17 mouse cellular contexts compared by ENCODE assay signal in the genomic region with DNA sequence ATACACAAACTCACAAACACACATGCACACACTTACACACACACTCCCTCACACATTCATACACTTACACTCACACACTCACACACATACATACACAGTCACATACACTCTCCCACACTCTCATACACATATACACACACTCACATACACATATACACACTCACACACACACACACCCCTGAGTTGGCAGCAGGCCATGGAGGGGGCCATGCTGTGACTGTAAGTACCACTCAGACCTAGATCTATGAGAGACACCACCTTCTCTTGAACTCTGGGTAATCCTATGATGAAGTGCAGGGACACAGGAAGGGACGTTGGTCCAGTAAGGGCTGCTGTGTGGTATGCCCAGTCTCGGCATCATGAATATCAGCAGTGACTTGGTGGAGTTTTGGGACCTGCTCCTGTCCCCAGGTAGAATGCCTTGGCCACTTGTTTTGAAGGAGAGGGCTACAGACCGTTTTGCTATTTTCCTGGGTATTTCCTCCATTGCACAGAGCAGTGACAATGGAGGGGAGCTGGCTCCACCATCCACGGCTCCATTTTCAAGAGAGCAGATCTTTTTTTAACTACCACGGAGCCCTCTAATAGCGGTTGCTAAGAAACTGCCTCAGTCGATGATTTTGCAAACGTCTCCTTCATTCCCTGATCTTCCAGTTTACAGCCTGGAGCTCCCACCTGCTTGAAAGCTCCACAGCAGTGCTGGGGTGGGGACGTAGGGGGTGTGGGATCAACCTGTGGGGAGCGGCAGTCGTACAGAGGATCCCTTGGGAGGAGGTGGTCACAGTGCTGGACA.
DNase-seq lines count a peak whose midpoint lies in the region; ATAC-seq and TF ChIP-seq lines count a peak whose summit lies in the region.
"Had no signal": no experiment of that assay in that cellular context is flagged by ENCODE, and none has a peak within 500 bp of the region (broad histone marks: within the 10 kb centered on the region; RNA-seq: fewer than 3 reads in every experiment).

No protein-coding gene starts in this region.

- no peak for DNase-seq in forebrain, embryonic 10.5 days (ENCODE audit: extremely low spot score, low spot score)
- no peak for DNase-seq in forebrain, embryonic 14.5 days (ENCODE audit: low spot score)
- DNase-seq in layer of hippocampus, adult 2 months (ENCODE audit: low spot score in 2 of 2): peak in 1 of 2 experiments; percentile 53
- no peak for DNase-seq in layer of hippocampus, adult 9-10 months (ENCODE audit: low spot score)
- DNase-seq in right cerebral cortex, postnatal 10 days (ENCODE audit: low spot score in 2 of 2): peak; percentile 56 to 73
- DNase-seq in right cerebral cortex, adult 18-20 months: no peak
- DNase-seq in lung, postnatal 36 days: no peak
- DNase-seq: adrenal gland, postnatal 14 days; cerebellum, postnatal 10 days; gastrocnemius, adult 2 months; heart, adult 11 months; kidney, adult 8-10 months had no signal

- H3K27me3 ChIP-seq in forebrain, embryonic 10.5 days (ENCODE audit: poor library complexity, severe bottlenecking): no peaks in the 10 kb centered on the region
- no peaks in the 10 kb centered on the region for H3K27me3 ChIP-seq in forebrain, embryonic 14.5 days (replicated peaks; ENCODE audit: control insufficient read depth, insufficient read depth, low read length)
- H3K27me3 ChIP-seq: heart, embryonic 15.5 days; liver, embryonic 12.5 days had no signal

- 0 out of 2 replicates have a peak, but pooled peaks cover 2% of the 10 kb centered on the region for H3K36me3 ChIP-seq in forebrain, embryonic 10.5 days (replicated peaks)
- H3K36me3 ChIP-seq in forebrain, embryonic 14.5 days (ENCODE audit: control insufficient read depth, insufficient read depth, low read length): no peaks in the 10 kb centered on the region
- H3K36me3 ChIP-seq: heart, embryonic 15.5 days; liver, embryonic 12.5 days; neural tube, embryonic 12.5 days had no signal

- peaks cover 9% of the 10 kb centered on the region; the same call in 1 of the 2 replicates for H3K4me1 ChIP-seq in forebrain, embryonic 10.5 days
- no peaks in the 10 kb centered on the region for H3K4me1 ChIP-seq in forebrain, embryonic 14.5 days (ENCODE audit: control insufficient read depth, insufficient read depth, low read length)
- H3K4me1 ChIP-seq in olfactory bulb, adult 2 months (ENCODE audit: control insufficient read depth, insufficient read depth, low read length): peaks cover 37% of the 10 kb centered on the region
- H3K4me1 ChIP-seq: liver, embryonic 12.5 days had no signal

- WGBS in forebrain, embryonic 10.5 days: 82% methylated on average over 11 of the region's 11 CpGs
- 70% methylated on average over 11 of the region's 11 CpGs for WGBS in forebrain, embryonic 14.5 days
- 37% methylated on average over 11 of the region's 11 CpGs for WGBS in olfactory bulb, adult 2 months

- H3K9me3 ChIP-seq in forebrain, embryonic 10.5 days: no peaks in the 10 kb centered on the region
- no peaks in the 10 kb centered on the region for H3K9me3 ChIP-seq in forebrain, embryonic 14.5 days (replicated peaks; ENCODE audit: control insufficient read depth, low read length)
- H3K9me3 ChIP-seq: heart, embryonic 15.5 days; liver, embryonic 12.5 days; neural tube, embryonic 12.5 days had no signal

- TF ChIP-seq POLR2A in olfactory bulb, adult 2 months (IDR thresholded peaks at IDR 0.05; ENCODE audit: insufficient read depth, low read depth, low read length): no peak

- no peak overlapping the region for H3K9ac ChIP-seq in forebrain, embryonic 14.5 days (ENCODE audit: low read length)
- H3K9ac ChIP-seq: heart, embryonic 15.5 days; liver, embryonic 12.5 days; neural tube, embryonic 12.5 days had no signal

- no peak overlapping the region for H3K4me2 ChIP-seq in forebrain, embryonic 14.5 days (ENCODE audit: low read length)
- H3K4me2 ChIP-seq: heart, embryonic 15.5 days; liver, embryonic 12.5 days; neural tube, embryonic 12.5 days had no signal

- TF ChIP-seq CTCF in layer of hippocampus, adult 2 months (conservative IDR thresholded peaks at IDR 0.05): no peak
- no peak for TF ChIP-seq CTCF in olfactory bulb, adult 2 months (IDR thresholded peaks at IDR 0.05; ENCODE audit: insufficient read depth, low read depth, low read length)

- ATAC-seq in forebrain, embryonic 14.5 days: no peak
- ATAC-seq: liver, embryonic 12.5 days; lung, postnatal 0 days had no signal

- H3K4me3 ChIP-seq in forebrain, embryonic 10.5 days: no peak overlapping the region
- H3K4me3 ChIP-seq in forebrain, embryonic 14.5 days (ENCODE audit: low read depth, low read length): no peak overlapping the region
- no peak overlapping the region; the same call in 1 of the 2 replicates for H3K4me3 ChIP-seq in layer of hippocampus, adult 2 months
- H3K4me3 ChIP-seq in olfactory bulb, adult 2 months (ENCODE audit: insufficient read depth, low read depth, low read length): no peak overlapping the region
- H3K4me3 ChIP-seq: gastrocnemius, adult 2 months; heart, embryonic 15.5 days; liver, embryonic 12.5 days; neural tube, embryonic 12.5 days had no signal

- peak overlapping the region; percentile 5; the same call in 1 of the 2 replicates for H3K27ac ChIP-seq in forebrain, embryonic 10.5 days
- H3K27ac ChIP-seq in forebrain, embryonic 14.5 days (ENCODE audit: low read depth, low read length): no peak overlapping the region
- H3K27ac ChIP-seq in layer of hippocampus, adult 2 months: peak overlapping the region; percentile 69
- H3K27ac ChIP-seq in olfactory bulb, adult 2 months (ENCODE audit: insufficient read depth, low read depth, low read length): peak overlapping the region; percentile 91
- H3K27ac ChIP-seq: gastrocnemius, adult 2 months; heart, embryonic 15.5 days; liver, embryonic 12.5 days; neural tube, embryonic 12.5 days had no signal

Comparison
In these comparisons a context has a peak if more than half of its experiments do, and no peak if none do; other contexts are left out.
1. DNase-seq: peak in right cerebral cortex, postnatal 10 days (2 of 2); none in forebrain, embryonic 10.5 days (single experiment), forebrain, embryonic 14.5 days (single experiment), layer of hippocampus, adult 9-10 months (single experiment), right cerebral cortex, adult 18-20 months (single experiment) and lung, postnatal 36 days (single experiment).